Mouse (Mus musculus): ENCODE results near the gene Ppp1r3c.
"Not testable (repeated sequence)": the region's sequence is repeated elsewhere in the genome, so short reads cannot be mapped to it uniquely, and the experiment has no call there.

DNA sequence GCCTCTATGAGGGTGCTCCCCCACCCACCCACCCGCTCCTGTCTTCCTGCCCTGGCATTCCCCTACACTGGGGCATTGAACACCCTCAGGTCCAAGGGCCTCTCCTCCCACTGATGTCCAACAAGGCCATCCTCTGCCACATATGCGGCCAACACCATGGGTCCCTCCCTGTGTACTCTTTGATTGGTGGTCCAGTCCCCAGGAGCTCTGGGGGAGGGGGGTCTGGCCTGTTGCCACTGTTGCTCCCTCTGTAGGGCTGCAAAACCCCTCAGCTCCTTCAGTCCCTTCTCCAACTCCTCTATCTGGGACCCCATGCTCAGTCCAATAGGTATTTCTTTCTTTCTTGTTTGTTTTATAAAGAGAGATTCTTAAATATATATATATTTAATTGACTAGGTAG lies 6.0 kb downstream of the Ppp1r3c start:
- not testable (repeated sequence) for TF ChIP-seq CTCF (IDR thresholded peaks at IDR 0.05); EP300 (IDR thresholded peaks at IDR 0.05; ENCODE audit: insufficient read depth, low read depth, low read length)

Data from heart, adult 2 months (tissue).